Mouse (Mus musculus): ENCODE results near the gene Ctnnbl1. TPM values are rescaled to one million over a fixed set of nuclear protein-coding genes. Genes with fewer than 3 reads are reported as not detected.

Gene Ctnnbl1
- total RNA-seq, 2 experiments from 2014 or later, result 28.1 to 39.6 TPM

- ATAC-seq (replicated peaks; ENCODE audit: low FRiP score, low TSS enrichment, poor library complexity, severe bottlenecking), result no peak
Measured at GRCm38 (mm10) chr2:157914889-157915517, 177.8 kb downstream of the Ctnnbl1 start.

DNA sequence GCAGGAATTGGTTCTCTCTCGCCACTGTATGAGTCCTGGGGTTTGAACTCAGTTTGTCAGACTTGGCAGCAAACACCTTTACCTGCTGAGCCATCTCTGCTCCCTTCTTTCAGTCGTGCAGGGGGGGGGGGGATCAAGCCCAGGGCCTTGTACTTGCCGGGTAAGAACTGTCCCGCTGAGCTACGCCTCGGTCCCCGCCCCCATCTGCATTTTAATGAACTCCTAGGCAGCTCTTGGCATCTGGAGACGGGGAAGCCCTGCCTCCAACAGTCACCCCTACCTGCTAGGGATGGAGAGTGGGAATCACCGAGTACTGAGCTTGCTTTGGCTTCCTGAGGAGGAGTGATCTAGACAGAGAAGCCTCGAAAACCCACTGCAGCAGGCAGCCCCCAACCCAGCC, 181.3 kb downstream of the Ctnnbl1 start:
- ATAC-seq (replicated peaks; ENCODE audit: low FRiP score, low TSS enrichment, poor library complexity, severe bottlenecking), result no peak

DNA sequence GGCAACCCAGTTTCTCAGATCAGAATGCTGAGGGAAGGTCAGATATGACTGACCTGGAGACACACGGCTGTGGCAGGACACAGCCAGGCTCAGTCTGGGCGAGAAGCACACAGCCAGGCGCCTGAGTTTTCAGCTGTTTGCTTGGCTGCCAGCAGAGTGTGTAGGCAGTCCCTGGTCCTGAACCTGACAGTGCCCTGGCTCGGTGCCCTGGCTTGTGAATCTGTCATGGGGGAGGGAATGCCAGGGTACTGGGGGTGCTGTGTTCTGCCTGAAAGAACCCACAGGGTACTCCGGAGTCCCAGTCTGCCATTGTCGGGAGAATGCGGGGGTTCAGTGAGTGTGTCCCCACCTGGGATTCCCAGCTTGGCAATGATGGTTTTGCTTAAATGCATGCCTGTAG, 184.3 kb downstream of the Ctnnbl1 start:
- no peak for ATAC-seq (replicated peaks; ENCODE audit: low FRiP score, low TSS enrichment, poor library complexity, severe bottlenecking)

DNA sequence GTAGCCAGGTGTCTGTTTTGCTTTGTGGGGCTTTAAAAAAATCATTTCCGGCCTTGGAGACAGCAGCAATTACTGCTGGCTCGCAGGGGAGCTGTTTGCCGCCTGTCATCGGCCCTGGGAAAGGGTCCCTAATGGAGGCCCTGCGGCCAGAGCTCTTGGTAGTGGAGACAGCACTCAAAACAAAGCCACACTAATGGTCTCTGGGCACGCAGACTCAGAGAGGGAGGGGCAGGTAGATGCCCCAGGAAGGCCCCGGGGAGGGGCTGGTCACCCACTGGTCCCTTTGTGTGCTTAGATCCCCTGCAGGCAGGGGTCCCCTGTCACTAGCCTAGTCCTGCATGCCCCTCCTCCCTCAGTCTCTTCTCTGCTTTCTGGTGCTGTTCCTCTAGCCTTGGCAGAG, 186.2 kb downstream of the Ctnnbl1 start:
- no peak for ATAC-seq (replicated peaks; ENCODE audit: low FRiP score, low TSS enrichment, poor library complexity, severe bottlenecking)

- no peak for ATAC-seq (replicated peaks; ENCODE audit: low FRiP score, low TSS enrichment, poor library complexity, severe bottlenecking)
Measured at GRCm38 (mm10) chr2:157924504-157924903, 187.3 kb downstream of the Ctnnbl1 start.

DNA sequence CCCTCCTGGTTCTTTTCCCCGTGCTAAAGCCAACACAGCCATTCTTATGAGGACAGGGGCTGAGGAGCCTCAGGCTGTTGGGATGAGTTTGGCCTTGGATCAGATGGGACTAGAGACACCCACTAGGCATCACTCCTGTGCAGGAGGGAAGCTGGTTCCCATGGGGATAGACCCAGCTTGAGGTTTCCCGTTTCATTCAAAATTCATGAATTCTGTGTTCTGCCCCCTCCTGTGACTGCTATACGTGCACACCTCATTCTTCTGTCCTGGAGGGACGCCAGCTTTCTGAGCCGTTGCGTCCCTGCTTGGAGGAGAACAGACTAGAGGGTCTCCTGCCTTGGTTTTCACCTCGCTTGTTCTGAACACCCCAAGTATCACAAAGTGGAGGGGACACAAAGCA, 189.3 kb downstream of the Ctnnbl1 start:
- ATAC-seq (replicated peaks; ENCODE audit: low FRiP score, low TSS enrichment, poor library complexity, severe bottlenecking), result no peak

DNA sequence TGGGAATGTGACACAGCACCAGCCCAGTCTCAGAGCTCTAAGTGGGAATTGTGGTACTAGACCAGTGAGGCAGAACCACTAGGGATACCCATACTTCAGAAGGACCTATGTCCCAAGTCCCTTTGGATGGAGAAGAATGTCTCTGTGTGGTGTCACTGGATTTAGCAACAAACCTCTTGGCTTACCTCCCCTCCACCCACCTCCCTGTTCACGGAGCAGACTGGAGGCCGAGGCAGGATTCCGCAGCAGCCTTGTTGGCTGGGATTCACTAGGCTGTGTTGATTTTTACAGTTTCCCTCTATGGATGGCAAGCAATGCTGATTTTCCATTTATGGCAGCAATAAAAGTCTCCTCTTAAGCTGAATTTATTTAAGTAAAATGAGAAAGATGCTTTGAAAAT, 189.7 kb downstream of the Ctnnbl1 start:
- ATAC-seq (replicated peaks; ENCODE audit: low FRiP score, low TSS enrichment, poor library complexity, severe bottlenecking), result no peak

- no peak for ATAC-seq (replicated peaks; ENCODE audit: low FRiP score, low TSS enrichment, poor library complexity, severe bottlenecking)
Measured at GRCm38 (mm10) chr2:157927397-157927796, 190.2 kb downstream of the Ctnnbl1 start.

- ATAC-seq (replicated peaks; ENCODE audit: low FRiP score, low TSS enrichment, poor library complexity, severe bottlenecking), result no peak
Measured at GRCm38 (mm10) chr2:157927815-157928214, 190.6 kb downstream of the Ctnnbl1 start.

DNA sequence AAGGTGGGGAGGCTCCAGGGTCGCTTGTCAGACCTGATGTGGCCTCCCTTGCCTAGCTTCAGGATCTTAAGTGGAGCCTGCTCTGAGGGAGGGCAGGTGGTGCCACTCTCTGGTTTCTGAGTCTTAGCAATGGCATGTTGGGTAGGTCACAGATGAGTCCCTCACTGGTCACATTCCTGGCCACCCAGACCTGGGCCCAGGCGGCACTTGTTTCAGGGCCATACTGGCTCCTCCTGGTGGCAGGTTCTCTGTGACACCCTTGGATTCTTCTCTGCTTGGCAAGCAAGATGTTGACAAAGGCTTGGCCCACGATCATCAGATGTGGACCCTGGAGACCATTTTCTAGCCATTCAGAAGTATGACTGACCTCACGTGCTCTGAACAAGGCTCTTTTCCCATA, 195.5 kb downstream of the Ctnnbl1 start:
- no peak for ATAC-seq (replicated peaks; ENCODE audit: low FRiP score, low TSS enrichment, poor library complexity, severe bottlenecking)

- ATAC-seq (replicated peaks; ENCODE audit: low FRiP score, low TSS enrichment, poor library complexity, severe bottlenecking), result peak; percentile 54
Measured at GRCm38 (mm10) chr2:157935444-157936171, 198.4 kb downstream of the Ctnnbl1 start.

GRCm38 (mm10) chr2:157936676-157937075, 199.5 kb downstream of the Ctnnbl1 start:
- no peak for ATAC-seq (replicated peaks; ENCODE audit: low FRiP score, low TSS enrichment, poor library complexity, severe bottlenecking)

DNA sequence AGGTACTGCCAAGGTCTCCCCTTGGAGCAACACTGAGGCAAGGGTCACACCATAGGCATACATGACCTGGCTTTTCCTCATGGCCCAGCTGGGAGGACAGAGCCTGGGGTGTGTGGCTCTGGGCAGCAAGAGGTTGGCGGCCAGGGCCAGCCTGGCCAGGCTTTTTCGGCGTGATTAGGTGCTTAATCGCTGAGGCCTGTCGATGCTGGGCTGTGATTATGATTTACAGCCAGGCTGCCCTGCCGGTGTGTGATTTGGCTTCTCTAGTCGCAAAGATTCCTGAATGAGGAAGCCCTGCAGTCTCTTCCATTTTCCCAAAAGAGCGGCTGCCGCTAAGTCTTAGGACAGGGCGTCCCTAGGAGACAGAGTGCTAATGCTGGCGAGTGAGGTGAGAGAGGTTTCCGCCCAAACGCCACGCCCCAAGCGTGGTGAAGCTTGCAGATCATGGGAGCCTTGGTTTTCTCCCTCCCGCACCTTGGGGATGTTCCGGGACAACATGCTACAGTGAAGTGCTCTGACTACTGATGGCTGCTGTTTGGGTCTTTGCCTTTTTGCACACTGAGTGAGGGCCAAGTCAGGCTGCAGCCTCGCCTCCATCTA, 203.5 kb downstream of the Ctnnbl1 start:
- no peak for ATAC-seq (replicated peaks; ENCODE audit: low FRiP score, low TSS enrichment, poor library complexity, severe bottlenecking)

Other genes starting within 250 kb of the Ctnnbl1 start
- gene Nnat, start 177.3 kb upstream of the Ctnnbl1 start, total RNA-seq (2014; fragmentation: Nextera tagmentation), result not detected in 2 replicates
- gene Nnat, start 177.3 kb upstream of the Ctnnbl1 start, total RNA-seq (2017), result not detected in 2 replicates
- gene Blcap, start 166.1 kb upstream of the Ctnnbl1 start, total RNA-seq (2014; fragmentation: Nextera tagmentation), result 22.9 and 26.2 TPM in 2 replicates
- 14.6 and 16.3 TPM in 2 replicates for gene Blcap, start 166.1 kb upstream of the Ctnnbl1 start, total RNA-seq (2017)
- not detected in 2 replicates for gene Vstm2l, start 177.3 kb downstream of the Ctnnbl1 start, total RNA-seq (2014; fragmentation: Nextera tagmentation)
- not detected in 2 replicates for gene Vstm2l, start 177.3 kb downstream of the Ctnnbl1 start, total RNA-seq (2017)

Measured in megakaryocyte-erythroid progenitor cell, adult 5-6 weeks (primary cell).